Mouse (Mus musculus) liver, postnatal 0 days (tissue): ENCODE measurements around the gene Vav2.

Experiments
- CTCF ChIP-seq: sonication (generic); IDR thresholded peaks from 2 replicates; pipeline ENCODE4 v1.5.1; 2016; ENCODE audit warnings: antibody characterized with exemption, low read depth
- EP300 ChIP-seq: IDR thresholded peaks from 2 replicates; pipeline ENCODE4 v1.6.1; 2016; ENCODE audit warnings: antibody characterized with exemption, low read depth, mild to moderate bottlenecking

GRCm38 (mm10) chr2:27469292-27469990 is 42.6 kb upstream of the Vav2 start:
- TF ChIP-seq CTCF (no peak), EP300 (no peak)
